Mouse (Mus musculus) T-helper 17 cell (primary cell): ENCODE results near the gene Epha4.

ENCODE experiments used
- in situ Hi-C, 2 experiments: fragments of 300-600 bp; cut with MboI, MseI; formaldehyde crosslinking; loops; 1 replicate in 1 of 2; 2 replicates in 1 of 2; pipeline ENCODE4 v1.15.1; 2025; ENCODE audit warnings: high pct_unique_total_duplicates in 2 of 2

Epha4 gene

DNA sequence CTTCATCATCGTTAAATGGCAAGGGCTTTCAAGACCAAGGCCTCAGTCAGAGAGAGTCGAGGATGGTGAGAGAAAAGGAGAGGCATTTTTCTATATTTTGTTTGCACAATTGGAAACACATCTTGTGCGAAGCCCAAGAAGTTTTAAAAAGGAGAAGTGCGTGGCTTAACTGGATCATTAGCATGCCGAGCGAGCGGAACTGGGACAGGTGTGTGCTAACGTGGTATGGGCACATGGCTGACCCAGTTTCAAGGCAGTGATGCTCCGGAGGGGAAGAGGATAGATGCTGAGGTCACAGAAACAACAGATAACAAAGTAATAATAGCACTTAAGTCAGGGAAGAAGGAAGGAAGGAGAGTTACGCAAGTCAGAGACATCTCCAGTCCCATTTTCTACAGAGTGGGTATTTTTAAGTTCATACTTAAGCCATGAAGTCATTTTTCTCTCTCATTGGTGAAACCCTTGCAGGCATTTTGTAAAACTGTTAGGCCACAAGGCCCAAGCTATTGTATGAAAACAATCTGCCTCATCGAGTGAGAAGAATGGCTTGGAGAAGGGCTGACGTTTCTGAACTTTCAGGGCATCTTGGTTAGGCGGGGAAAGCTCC, 26.9 kb downstream of the Epha4 start:
- in situ Hi-C loops: no loop called here

GRCm38 (mm10) chr1:77484766-77485596, 29.9 kb downstream of the Epha4 start:
- in situ Hi-C loops: no loop called here

DNA sequence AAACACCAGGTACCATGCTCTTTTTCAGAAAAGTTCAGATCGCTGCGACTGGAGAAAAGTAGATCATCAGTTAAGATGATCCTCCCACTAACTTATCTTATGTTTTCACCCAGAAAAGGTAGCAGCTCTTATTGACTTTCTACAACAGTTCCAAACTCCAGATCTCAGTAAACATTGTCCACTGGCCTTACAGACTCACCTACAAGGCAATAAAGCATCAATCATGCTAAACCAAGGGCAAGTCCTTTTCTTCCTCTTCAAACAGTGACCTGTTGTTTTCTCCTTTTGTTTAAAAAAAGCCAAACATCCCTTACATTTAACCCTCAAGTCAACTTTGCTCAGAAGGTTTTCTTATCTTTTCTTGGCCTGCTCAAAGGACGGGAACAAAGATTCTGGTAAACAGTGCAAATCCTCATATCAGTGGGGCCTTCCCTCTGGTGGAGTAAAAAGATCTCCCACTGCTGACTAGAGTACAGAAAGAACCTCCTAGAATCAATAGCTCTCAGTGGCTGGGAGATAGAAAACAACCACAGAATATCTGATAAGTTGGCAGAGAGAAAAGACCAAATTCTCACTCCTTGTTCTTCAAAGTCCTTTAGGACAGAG, 39.0 kb downstream of the Epha4 start:
- in situ Hi-C loops: loop anchor here in 1 of 2 experiments (10.0 kb wide), 1 partner anchor 1649 kb away; no protein-coding TSS in a partner anchor

GRCm38 (mm10) chr1:77473446-77474376, 41.2 kb downstream of the Epha4 start:
- in situ Hi-C loops: loop anchor here in 1 of 2 experiments (10.0 kb wide), 1 partner anchor 1651 kb away; no protein-coding TSS in a partner anchor

GRCm38 (mm10) chr1:77472566-77472965, 42.3 kb downstream of the Epha4 start:
- in situ Hi-C loops: loop anchor here in 1 of 2 experiments (10.0 kb wide), 1 partner anchor 1652 kb away; no protein-coding TSS in a partner anchor

- in situ Hi-C loops: loop anchor here in 1 of 2 experiments (10.0 kb wide), 1 partner anchor 1653 kb away; no protein-coding TSS in a partner anchor
Observed at GRCm38 (mm10) chr1:77471447-77471846, 43.4 kb downstream of the Epha4 start.

DNA sequence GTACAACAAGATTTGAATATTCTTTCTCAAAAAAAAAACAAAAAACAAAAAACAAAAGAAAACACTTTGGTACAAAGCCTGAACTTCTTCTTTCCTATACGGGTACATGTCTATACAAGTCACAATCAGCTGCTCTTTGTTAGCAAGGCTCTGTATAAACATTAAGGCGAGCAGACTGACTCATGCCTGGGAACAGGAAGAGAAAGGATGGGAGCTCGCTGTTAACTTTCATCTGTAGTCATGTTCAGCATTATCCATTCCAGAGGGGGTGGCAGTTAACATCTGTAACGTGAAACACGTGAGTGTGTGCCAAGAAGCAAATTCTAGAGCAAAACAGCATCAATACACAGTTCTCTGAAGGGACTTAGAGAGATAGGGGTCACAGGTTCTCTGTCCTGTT, 43.9 kb downstream of the Epha4 start:
- in situ Hi-C loops: loop anchor here in 1 of 2 experiments (10.0 kb wide), 1 partner anchor 1654 kb away; no protein-coding TSS in a partner anchor

- in situ Hi-C loops: no loop called here
Observed at GRCm38 (mm10) chr1:77468717-77469314, 46.1 kb downstream of the Epha4 start.

GRCm38 (mm10) chr1:77465524-77465923, 49.4 kb downstream of the Epha4 start:
- in situ Hi-C loops: no loop called here

DNA sequence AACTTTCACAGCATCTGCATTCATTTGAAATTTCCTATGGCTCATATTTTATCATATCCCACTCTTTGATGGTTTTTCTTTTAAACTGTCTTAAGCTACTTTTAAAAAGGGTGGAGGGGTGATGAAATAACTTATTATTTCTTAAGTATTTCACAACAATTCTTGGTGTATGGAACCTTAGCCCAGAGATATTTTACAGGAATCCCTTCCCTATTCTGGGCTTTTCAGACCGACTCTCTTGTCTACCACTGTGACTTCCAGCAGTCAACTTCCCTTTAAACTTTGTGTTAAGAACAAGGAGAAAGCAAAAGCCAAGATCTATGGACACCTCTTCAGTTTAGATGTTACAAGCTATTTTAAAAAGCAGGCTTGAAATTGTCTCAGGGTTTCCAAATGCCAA, 50.8 kb downstream of the Epha4 start:
- in situ Hi-C loops: no loop called here

DNA sequence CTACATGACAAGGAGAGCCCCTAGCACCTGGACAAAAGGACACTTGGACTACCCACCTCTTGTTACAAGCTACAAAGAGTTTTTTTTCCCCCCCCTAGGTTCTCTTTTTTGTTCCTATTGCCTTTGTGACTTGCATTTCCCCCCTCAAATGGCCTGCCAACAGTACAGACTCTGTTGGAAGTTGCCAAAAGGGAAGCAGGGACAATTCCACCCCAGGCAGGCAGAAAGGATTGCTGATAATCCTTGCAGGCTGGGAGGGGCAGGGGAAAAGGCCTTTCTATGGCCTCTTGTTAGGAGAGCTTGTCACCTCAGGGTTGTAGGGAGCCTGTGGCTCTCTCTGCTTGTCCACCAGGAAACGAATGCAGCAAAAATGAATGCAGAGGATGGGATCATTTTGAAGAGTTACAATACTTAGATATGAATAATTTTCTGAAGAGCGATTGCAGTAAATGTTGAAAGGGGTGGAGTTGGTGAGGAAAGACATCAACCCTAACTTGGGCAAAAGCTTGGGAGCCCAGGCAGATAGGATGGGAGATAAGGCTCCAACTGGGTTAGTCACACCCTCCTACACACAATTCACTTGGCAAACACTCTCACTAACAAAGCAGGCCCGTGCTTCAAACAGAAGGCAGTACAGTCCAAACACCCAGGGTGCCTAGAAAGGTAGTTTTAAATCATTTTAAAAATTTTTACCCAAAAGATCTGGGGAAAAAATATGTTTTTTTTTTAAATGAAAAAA, 52.8 kb downstream of the Epha4 start:
- in situ Hi-C loops: no loop called here

DNA sequence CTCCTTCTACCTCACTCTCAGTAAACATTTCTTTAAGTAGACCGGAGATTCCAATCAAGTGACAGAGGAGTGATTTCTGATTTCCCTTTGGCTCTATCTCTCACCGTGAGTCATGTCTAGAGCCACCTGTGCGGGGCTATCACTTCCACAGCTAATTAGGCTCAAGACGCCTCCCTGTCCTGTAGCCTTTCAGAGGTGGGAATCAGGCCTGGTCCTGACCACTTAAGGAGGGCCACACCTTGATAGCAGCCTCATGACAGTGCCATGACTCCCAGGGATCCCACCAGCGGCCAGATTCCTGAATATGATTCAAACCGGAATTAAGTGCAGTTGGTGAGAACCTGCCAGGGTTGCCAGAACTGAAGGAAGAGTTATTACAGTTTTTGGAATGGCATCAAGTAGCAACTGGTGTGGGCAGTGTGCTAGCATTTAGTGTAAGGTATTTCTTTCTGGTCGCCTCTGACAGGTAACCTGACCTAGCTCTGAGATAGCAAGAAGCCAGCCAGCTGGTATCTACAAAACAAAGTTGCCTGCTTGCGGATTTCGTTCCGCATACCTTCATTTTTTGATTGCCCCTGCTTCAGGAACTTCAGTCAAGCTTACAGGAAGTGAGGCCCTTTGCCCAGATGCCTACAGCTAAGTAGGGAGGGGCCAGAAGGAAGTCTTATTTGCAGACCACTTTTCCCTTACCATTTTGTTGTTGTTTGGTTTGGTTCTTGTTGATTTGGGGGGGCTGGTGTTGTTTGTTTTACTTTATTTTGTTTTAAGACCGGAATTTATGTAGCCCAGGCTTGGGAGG, 53.9 kb downstream of the Epha4 start:
- in situ Hi-C loops: no loop called here

DNA sequence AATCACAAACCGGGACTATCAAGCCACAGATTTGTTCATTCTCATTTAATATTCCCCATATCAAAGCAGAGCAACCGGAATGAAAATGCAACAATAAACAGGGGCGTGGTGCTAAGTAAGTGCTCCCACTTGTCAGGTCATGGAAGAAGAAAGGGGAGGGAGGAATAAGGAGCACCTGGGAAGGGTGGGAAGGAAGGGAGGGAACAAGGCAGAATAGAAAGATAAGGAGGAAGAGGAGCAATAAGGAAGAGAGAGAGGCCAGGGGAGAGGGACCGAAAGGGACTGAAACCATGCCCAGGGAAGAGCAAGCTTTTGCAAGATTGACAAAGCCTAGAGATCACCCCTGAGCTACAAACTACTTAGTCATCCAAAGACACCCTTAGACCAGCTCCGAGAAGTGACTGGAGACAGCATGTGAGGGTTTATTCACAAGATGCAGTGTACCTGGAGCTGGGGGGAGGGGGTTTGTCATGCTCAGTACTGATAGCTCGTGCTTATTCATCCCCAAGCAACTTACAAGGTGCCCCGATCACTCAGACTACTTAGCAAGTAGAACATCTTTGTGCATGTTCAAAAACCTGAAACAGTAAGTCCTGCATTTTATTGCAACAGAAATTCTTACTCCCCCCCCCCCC, 56.0 kb downstream of the Epha4 start:
- in situ Hi-C loops: no loop called here

DNA sequence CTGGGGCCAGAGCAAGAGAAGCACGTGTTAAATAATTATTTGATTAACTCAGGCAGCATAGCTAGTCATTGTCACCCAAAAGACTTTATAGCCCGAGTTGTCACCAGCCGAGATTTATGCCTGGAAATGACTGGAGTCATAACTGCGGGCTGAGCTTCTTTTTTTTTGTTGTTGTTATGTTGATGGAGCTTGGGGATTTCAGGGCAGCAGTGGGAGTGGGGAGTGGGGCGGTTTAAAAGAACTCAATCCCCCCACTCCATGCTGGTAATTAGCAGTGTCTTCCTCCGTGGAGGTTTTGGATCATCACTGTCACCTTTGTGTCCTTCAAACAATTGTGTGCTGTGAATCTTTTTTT, 57.5 kb downstream of the Epha4 start:
- in situ Hi-C loops: no loop called here

DNA sequence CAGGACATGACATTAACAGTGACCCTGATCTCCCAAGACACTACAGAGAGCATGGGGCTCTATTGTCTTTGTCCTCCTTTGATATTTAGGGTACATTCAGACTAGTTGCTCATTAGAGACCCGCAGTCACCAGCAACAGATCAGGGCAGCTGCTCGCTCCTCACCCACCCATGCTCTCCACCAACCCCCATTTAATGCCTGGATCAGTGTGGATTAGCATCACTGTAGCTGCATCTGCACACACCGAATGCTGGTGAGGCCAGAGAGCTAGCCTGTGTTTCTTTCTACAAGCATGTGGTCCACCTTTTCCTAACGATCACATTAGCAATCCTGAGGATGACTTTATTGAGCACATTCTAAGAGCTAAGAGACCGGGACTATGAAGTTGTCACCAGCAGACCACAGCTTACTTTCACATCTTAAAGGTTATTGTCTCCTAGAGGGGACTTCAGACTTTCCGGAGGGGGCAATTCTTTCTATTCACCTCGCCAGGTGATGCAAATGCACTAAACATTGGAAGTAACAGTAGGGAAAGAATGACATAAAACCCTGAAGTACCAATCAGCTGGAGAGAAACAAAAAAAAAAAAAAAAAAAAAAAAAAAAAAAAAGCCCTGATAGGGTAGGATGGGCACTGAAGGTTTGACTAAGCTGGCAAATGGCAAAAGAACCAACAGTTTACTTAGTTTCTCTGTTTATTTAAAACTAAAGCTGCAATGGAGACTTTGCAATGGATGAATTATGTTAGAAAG, 58.0 kb downstream of the Epha4 start:
- in situ Hi-C loops: no loop called here

- in situ Hi-C loops: no loop called here
Observed at GRCm38 (mm10) chr1:77453811-77454210, 61.1 kb downstream of the Epha4 start.

GRCm38 (mm10) chr1:77452721-77453120, 62.2 kb downstream of the Epha4 start:
- in situ Hi-C loops: no loop called here

- in situ Hi-C loops: no loop called here
Observed at GRCm38 (mm10) chr1:77451541-77451940, 63.3 kb downstream of the Epha4 start.
